Mouse (Mus musculus): Measurements from ENCODE around the gene Arhgef16.

- TF ChIP-seq CTCF (IDR thresholded peaks at IDR 0.05; ENCODE audit: low read depth) (no peak), EP300 (optimal IDR thresholded peaks at IDR 0.05) (no peak)
These were observed 56.1 kb downstream of the Arhgef16 start for GRCm38 (mm10) chr4:154245342-154245741.

Measured in stomach, postnatal 0 days (tissue).